ENCODE assay signal across 8 mouse cellular contexts in genomic region chr12:56275556-56276242, GRCm38 (mm10).
A peak's percentile ranks its signal among the peaks of the same experiment; 100 is the strongest.
DNase-seq lines count a peak whose midpoint lies in the region; ATAC-seq lines count a peak whose summit lies in the region.

No protein-coding gene starts in this region.

- no peaks in the 10 kb centered on the region; the same call in 1 of the 2 replicates for H3K4me1 ChIP-seq in hindbrain, embryonic 16.5 days (ENCODE audit: control insufficient read depth, insufficient read depth, low read depth, low read length)
- H3K4me1 ChIP-seq in midbrain, embryonic 12.5 days: no peaks in the 10 kb centered on the region

- no peaks in the 10 kb centered on the region for H3K36me3 ChIP-seq in hindbrain, embryonic 16.5 days (ENCODE audit: control insufficient read depth, insufficient read depth, low read length)
- H3K36me3 ChIP-seq in midbrain, embryonic 12.5 days: no peaks in the 10 kb centered on the region

- peak; percentile 3 to 8 for DNase-seq in cerebellum, postnatal 10 days
- no peak for DNase-seq in cerebellum, postnatal 36 days
- peak; percentile 37 for DNase-seq in Muller cell, postnatal 12 days (ENCODE audit: inconsistent ontology term)
- DNase-seq in cerebellum, postnatal 25 days: no peak
- no peak for DNase-seq in cerebellum, adult 9-10 months

- H3K4me3 ChIP-seq in hindbrain, embryonic 16.5 days (ENCODE audit: low read length): no peak overlapping the region
- H3K4me3 ChIP-seq in midbrain, embryonic 12.5 days: no peak overlapping the region

- 39% methylated on average over 17 of the region's 17 CpGs for WGBS in hindbrain, embryonic 16.5 days
- 27% methylated on average over 17 of the region's 17 CpGs for WGBS in midbrain, embryonic 12.5 days

- no peaks in the 10 kb centered on the region for H3K9me3 ChIP-seq in hindbrain, embryonic 16.5 days (ENCODE audit: control insufficient read depth, low read length)
- H3K9me3 ChIP-seq in midbrain, embryonic 12.5 days: no peaks in the 10 kb centered on the region

- H3K27ac ChIP-seq in hindbrain, embryonic 16.5 days (ENCODE audit: low read depth, low read length): no peak overlapping the region
- H3K27ac ChIP-seq in midbrain, embryonic 12.5 days (replicated peaks): no peak overlapping the region

- peak overlapping the region; percentile 34 for H3K4me2 ChIP-seq in hindbrain, embryonic 16.5 days (ENCODE audit: low read length)
- peak overlapping the region; percentile 32; the same call in 1 of the 2 replicates for H3K4me2 ChIP-seq in midbrain, embryonic 12.5 days (replicated peaks)

- no peaks in the 10 kb centered on the region for H3K27me3 ChIP-seq in hindbrain, embryonic 16.5 days (replicated peaks; ENCODE audit: control insufficient read depth, insufficient read depth, low read length)
- H3K27me3 ChIP-seq in midbrain, embryonic 12.5 days: no peaks in the 10 kb centered on the region

- peak; percentile 65; the same call in 1 of the 2 replicates for ATAC-seq in hindbrain, embryonic 16.5 days
- peak; percentile 54; the same call in 1 of the 2 replicates for ATAC-seq in midbrain, embryonic 12.5 days (ENCODE audit: low FRiP score, low read depth)
- no peak for ATAC-seq in CD4-positive, CD25-positive, alpha-beta regulatory T cell, adult 4 months

- peak overlapping the region; percentile 25; the same call in 1 of the 2 replicates for H3K9ac ChIP-seq in hindbrain, embryonic 16.5 days (ENCODE audit: low read depth, low read length)
- no peak overlapping the region for H3K9ac ChIP-seq in midbrain, embryonic 12.5 days (replicated peaks)

Comparison
In these comparisons a context has a peak if more than half of its experiments do, and no peak if none do; other contexts are left out.
1. DNase-seq: peak in cerebellum, postnatal 10 days (2 of 2) and Muller cell, postnatal 12 days (single experiment); none in cerebellum, postnatal 36 days (0 of 2), cerebellum, postnatal 25 days (0 of 2) and cerebellum, adult 9-10 months (single experiment).